Mouse (Mus musculus) lung, postnatal 0 days (tissue): ENCODE results near the gene Ccnl1. TPM values are rescaled to one million over a fixed set of nuclear protein-coding genes. Genes with fewer than 3 reads are reported as not detected.
A peak's percentile ranks its signal among the peaks of the same experiment; 100 is the strongest.

Experiments used
- ATAC-seq: fragments of 200-750 bp; cut with Nextera tagmentation; 2 replicates; pipeline ENCODE4 v1.8.0; 2017; ENCODE audit warnings: moderate library complexity
- DNase-seq: peaks from one replicate; pipeline ENCODE4 v3.0.0-alpha.2; 2016; ENCODE audit warnings: low spot score
- H3K27ac ChIP-seq: fragments of 300-500 bp; sonication (generic); 2 replicates; pipeline ENCODE4 v1.5.1; 2014; ENCODE audit warnings: antibody characterized with exemption, mild to moderate bottlenecking, low read length, mixed read lengths
- H3K27me3 ChIP-seq: fragments of 300-500 bp; sonication (generic); replicated peaks from 2 replicates; pipeline ENCODE4 v1.6.1; 2014; ENCODE audit warnings: low read length, mixed read lengths; ENCODE audit not compliant: insufficient read depth
- H3K36me3 ChIP-seq: fragments of 300-500 bp; sonication (generic); 2 replicates; pipeline ENCODE4 v1.6.1; 2014; ENCODE audit warnings: low read length, mixed read lengths; ENCODE audit not compliant: insufficient read depth
- H3K4me1 ChIP-seq: fragments of 300-500 bp; sonication (generic); 2 replicates; pipeline ENCODE4 v1.6.1; 2014; ENCODE audit warnings: antibody characterized with exemption, low read depth, low read length, mixed read lengths; ENCODE audit not compliant: insufficient read depth
- H3K4me2 ChIP-seq: fragments of 300-500 bp; sonication (generic); replicated peaks from 2 replicates; pipeline ENCODE4 v1.6.1; 2014; ENCODE audit warnings: low read depth, mild to moderate bottlenecking, low read length, moderate library complexity, mixed read lengths
- H3K4me3 ChIP-seq: fragments of 300-500 bp; sonication (generic); 2 replicates; pipeline ENCODE4 v1.5.1; 2014; ENCODE audit warnings: low read depth, low read length
- H3K9ac ChIP-seq: fragments of 300-500 bp; sonication (generic); replicated peaks from 2 replicates; pipeline ENCODE4 v1.6.1; 2014; ENCODE audit warnings: low read depth, mild to moderate bottlenecking
- H3K9me3 ChIP-seq: fragments of 300-500 bp; sonication (generic); 2 replicates; pipeline ENCODE4 v1.6.1; 2016; ENCODE audit warnings: low read length, mixed read lengths
- CTCF ChIP-seq: IDR thresholded peaks from 2 replicates; pipeline ENCODE4 v1.5.1; 2016; ENCODE audit warnings: antibody characterized with exemption, mild to moderate bottlenecking
- EP300 ChIP-seq: IDR thresholded peaks from 2 replicates; pipeline ENCODE4 v1.6.1; 2016; ENCODE audit warnings: antibody characterized with exemption, mild to moderate bottlenecking, control low read depth
- WGBS: fragments of 180-500 bp; shearing (Covaris S2); extraction: QIAGEN DNeasy Blood & Tissue Kit; methylation state at CpG from one replicate; pipeline ENCODE4 v1.1.7; 2014; 5-methylcytosine and 5-hydroxymethylcytosine counted together
- polyA plus RNA-seq: library from polyadenylated mRNA; unstranded; fragments of >200 nt; fragmentation: Nextera tagmentation; extraction: Ambion mirVana; gene quantifications from 2 replicates; pipeline ENCODE4 v1.2.1, GENCODE M21; 2015

Ccnl1 gene
- polyA plus RNA-seq, 1 experiment from 2014 or later = 94.5 TPM

DNA sequence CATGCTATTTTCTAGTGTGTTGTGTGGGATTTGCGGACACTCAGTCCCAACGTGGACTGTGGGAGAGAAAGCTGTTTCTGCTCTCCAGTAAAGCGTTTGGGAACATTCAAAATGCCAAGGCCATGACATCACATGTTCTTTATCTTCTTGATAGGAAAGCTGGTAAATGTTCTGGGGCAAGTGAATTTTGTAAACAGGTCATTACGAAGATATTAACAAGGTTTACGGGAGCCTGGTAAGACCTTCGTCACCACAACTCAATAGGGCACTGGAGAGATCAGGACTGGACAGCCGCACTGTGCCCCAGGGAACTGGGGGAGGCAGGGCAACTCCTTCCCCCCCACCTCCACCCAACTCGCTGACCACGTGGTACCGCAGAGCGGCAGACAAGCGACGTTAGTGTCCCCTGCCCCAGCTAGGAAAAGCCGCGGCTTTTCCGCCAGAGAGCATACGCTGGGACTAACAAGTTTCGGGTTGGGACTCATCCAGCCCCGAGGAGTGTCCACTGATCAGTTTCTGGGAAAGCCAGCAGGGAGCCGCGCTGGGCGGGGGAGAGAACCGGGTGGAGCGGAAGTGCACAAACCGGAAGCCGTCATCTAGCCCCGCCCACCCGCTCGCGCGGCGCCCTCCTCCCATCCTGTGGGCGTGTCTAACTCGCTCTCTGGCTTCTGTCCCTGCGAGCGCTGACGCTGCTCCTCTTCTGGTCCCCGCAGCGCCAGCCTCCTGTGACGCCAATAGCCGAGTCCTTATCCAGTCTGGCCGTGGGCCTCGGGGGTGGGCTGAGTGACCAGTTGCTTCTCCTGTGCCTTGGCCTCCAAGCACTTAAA, 16.4 kb upstream of the Ccnl1 start:
- peak overlapping the region; percentile 60 for H3K4me3 ChIP-seq
- ATAC-seq (peak; percentile 97), DNase-seq (peak; percentile 99)
- H3K9ac ChIP-seq = peak overlapping the region; percentile 86
- no peaks in the 10 kb centered on the region for H3K36me3 ChIP-seq
- H3K4me1 ChIP-seq = peaks cover 7% of the 10 kb centered on the region; the same call in 1 of the 2 replicates
- peak overlapping the region; percentile 71 for H3K4me2 ChIP-seq
- WGBS = 2% methylated on average over 43 of the region's 43 CpGs
- peak overlapping the region; percentile 100 for H3K27ac ChIP-seq
- H3K9me3 ChIP-seq = no peaks in the 10 kb centered on the region
- TF ChIP-seq CTCF (no peak; the same call in 1 of the 2 replicates), EP300 (peak; percentile 82)
- H3K27me3 ChIP-seq = no peaks in the 10 kb centered on the region

GRCm38 (mm10) chr3:65973501-65974231, 15.6 kb upstream of the Ccnl1 start:
- ATAC-seq = no peak

DNA sequence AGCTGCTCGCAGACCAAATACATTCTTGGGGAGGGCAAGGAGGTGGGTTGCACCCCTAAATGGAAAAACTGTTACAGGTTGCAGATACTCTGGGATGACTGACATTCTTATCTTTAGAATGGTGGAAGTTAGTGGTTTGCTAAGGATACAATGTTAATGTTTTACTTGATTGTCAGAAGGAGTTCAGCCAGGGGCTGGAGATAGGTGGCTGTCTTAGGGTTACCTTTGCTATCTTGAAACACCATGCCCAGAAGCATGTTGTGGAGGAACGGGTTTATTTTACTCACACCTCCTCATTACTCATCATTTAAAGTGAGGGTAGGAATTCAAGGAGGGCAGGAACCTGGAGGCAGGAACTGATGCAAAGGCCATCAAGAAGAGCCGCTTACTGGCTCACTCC, 11.1 kb upstream of the Ccnl1 start:
- no peaks in the 10 kb centered on the region for H3K9me3 ChIP-seq
- 87% methylated on average over 3 of the region's 3 CpGs for WGBS
- no peaks in the 10 kb centered on the region for H3K36me3 ChIP-seq
- no peaks in the 10 kb centered on the region for H3K27me3 ChIP-seq
- no peak overlapping the region for H3K9ac ChIP-seq
- no peak overlapping the region for H3K4me2 ChIP-seq
- no peak overlapping the region for H3K27ac ChIP-seq
- ATAC-seq = no peak
- H3K4me1 ChIP-seq = peaks cover 3% of the 10 kb centered on the region; the same call in 1 of the 2 replicates
- no peak for DNase-seq
- TF ChIP-seq EP300 = no peak
- TF ChIP-seq CTCF = no peak
- H3K4me3 ChIP-seq = no peak overlapping the region

More at GRCm38 (mm10) chr3:65973501-65974231, 15.6 kb upstream of the Ccnl1 start:
- H3K27me3 ChIP-seq = no peaks in the 10 kb centered on the region
- no peaks in the 10 kb centered on the region for H3K9me3 ChIP-seq
- peak; percentile 72 for DNase-seq
- peak overlapping the region; percentile 86 for H3K9ac ChIP-seq
- peaks cover 7% of the 10 kb centered on the region; the same call in 1 of the 2 replicates for H3K4me1 ChIP-seq
- H3K4me2 ChIP-seq = peak overlapping the region; percentile 71
- H3K27ac ChIP-seq = peak overlapping the region; percentile 100
- no peaks in the 10 kb centered on the region for H3K36me3 ChIP-seq
- 16% methylated on average over 8 of the region's 8 CpGs for WGBS
- no peak for TF ChIP-seq CTCF
- peak; percentile 26; the same call in 1 of the 2 replicates for TF ChIP-seq EP300
- H3K4me3 ChIP-seq = peak overlapping the region; percentile 60

GRCm38 (mm10) chr3:65966360-65966759, 8.3 kb upstream of the Ccnl1 start:
- TF ChIP-seq EP300 = no peak
- TF ChIP-seq CTCF = no peak
- Histone ChIP-seq H3K27me3 (no peaks in the 10 kb centered on the region), H3K9ac (no peak overlapping the region), H3K36me3 (no peaks in the 10 kb centered on the region), H3K27ac (no peak overlapping the region), H3K9me3 (no peaks in the 10 kb centered on the region), H3K4me3 (no peak overlapping the region), H3K4me2 (no peak overlapping the region), H3K4me1 (no peaks in the 10 kb centered on the region)
- ATAC-seq = no peak
- whole genome bisulfite sequencing = 100% methylated on average over 1 of the region's 1 CpGs
- DNase-seq = no peak

DNA sequence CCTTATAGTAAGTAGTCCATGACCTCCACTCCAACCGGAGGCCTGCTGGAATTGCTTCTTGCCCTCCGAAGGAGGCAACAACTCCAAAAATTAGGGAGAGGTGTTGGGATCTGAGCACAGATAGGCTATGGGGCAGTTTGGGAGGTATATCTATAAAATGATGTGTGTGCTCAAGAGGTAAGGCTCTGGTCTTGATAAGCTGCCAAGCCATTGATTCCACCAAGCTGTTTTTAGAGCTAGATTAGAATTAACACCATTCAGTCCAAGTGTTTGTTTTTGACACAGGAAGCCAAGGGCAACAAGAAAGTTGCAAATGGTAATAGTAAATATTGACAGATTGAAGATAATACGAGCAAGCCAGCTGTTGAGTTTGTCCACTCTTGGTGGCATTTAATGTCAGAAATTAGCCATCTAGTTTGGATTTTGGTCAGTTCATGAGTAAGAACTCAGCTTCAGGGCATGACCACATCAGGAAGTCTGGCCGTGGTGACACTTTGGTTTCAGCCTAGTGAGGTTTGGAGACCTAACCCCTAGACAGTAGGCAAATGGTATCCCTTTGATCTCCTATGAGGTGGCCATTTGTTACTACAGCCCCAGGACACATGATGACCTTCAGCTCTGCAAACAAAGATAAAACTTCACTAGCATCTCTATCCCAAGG, 4.4 kb upstream of the Ccnl1 start:
- Histone ChIP-seq H3K9me3 (no peaks in the 10 kb centered on the region), H3K4me3 (no peak overlapping the region), H3K36me3 (no peaks in the 10 kb centered on the region), H3K4me2 (no peak overlapping the region), H3K4me1 (no peaks in the 10 kb centered on the region; the same call in 1 of the 2 replicates), H3K27me3 (no peaks in the 10 kb centered on the region), H3K27ac (no peak overlapping the region), H3K9ac (no peak overlapping the region)
- TF ChIP-seq CTCF (no peak), EP300 (no peak)
- 52% methylated on average over 4 of the region's 4 CpGs for WGBS
- no peak for DNase-seq
- no peak for ATAC-seq
